Mouse (Mus musculus): ENCODE measurements around the gene 1700001L19Rik. TPM values are rescaled to one million over a fixed set of nuclear protein-coding genes. Genes with fewer than 3 reads are reported as not detected.
"Not testable (repeated sequence)": the region's sequence is repeated elsewhere in the genome, so short reads cannot be mapped to it uniquely, and the experiment has no call there.

1700001L19Rik gene
- not detected in 2 replicates for total RNA-seq (2015; ENCODE audit: low replicate concordance)
- not detected in 2 replicates for total RNA-seq (2017; ENCODE audit: low replicate concordance)

GRCm38 (mm10) chr13:68597199-68597598, at the start of gene 1700001L19Rik:
Gene 1700001L19Rik (plus strand): TSS chr13:68597421.
- ATAC-seq (replicated peaks; ENCODE audit: low FRiP score, poor library complexity, severe bottlenecking) = no peak

GRCm38 (mm10) chr13:68553391-68553790, 43.8 kb upstream of the 1700001L19Rik start:
- ATAC-seq (replicated peaks; ENCODE audit: low FRiP score, poor library complexity, severe bottlenecking) = not testable (repeated sequence)

- no peak for ATAC-seq (replicated peaks; ENCODE audit: low FRiP score, poor library complexity, severe bottlenecking)
These were observed 29.1 kb upstream of the 1700001L19Rik start for GRCm38 (mm10) chr13:68568110-68568509.

GRCm38 (mm10) chr13:68568548-68568947, 28.7 kb upstream of the 1700001L19Rik start:
- ATAC-seq (replicated peaks; ENCODE audit: low FRiP score, poor library complexity, severe bottlenecking) = no peak

- no peak for ATAC-seq (replicated peaks; ENCODE audit: low FRiP score, poor library complexity, severe bottlenecking)
These were observed 27.5 kb upstream of the 1700001L19Rik start for GRCm38 (mm10) chr13:68569589-68570336.

- ATAC-seq (replicated peaks; ENCODE audit: low FRiP score, poor library complexity, severe bottlenecking) = no peak
These were observed 25.0 kb upstream of the 1700001L19Rik start for GRCm38 (mm10) chr13:68572247-68572646.

GRCm38 (mm10) chr13:68572966-68573913, 24.0 kb upstream of the 1700001L19Rik start:
- no peak for ATAC-seq (replicated peaks; ENCODE audit: low FRiP score, poor library complexity, severe bottlenecking)

- ATAC-seq (replicated peaks; ENCODE audit: low FRiP score, poor library complexity, severe bottlenecking) = no peak
These were observed 22.8 kb upstream of the 1700001L19Rik start for GRCm38 (mm10) chr13:68574398-68574797.

- no peak for ATAC-seq (replicated peaks; ENCODE audit: low FRiP score, poor library complexity, severe bottlenecking)
These were observed 19.3 kb upstream of the 1700001L19Rik start for GRCm38 (mm10) chr13:68577945-68578344.

GRCm38 (mm10) chr13:68581086-68581740, 16.0 kb upstream of the 1700001L19Rik start:
- ATAC-seq (replicated peaks; ENCODE audit: low FRiP score, poor library complexity, severe bottlenecking) = no peak

- peak; percentile 85 for ATAC-seq (replicated peaks; ENCODE audit: low FRiP score, poor library complexity, severe bottlenecking)
These were observed 15.3 kb upstream of the 1700001L19Rik start, which contains the start of the genes Mtrr and Fastkd3 for GRCm38 (mm10) chr13:68581747-68582516. Gene Mtrr (minus strand): TSS chr13:68582149. Gene Fastkd3 (plus strand): TSS chr13:68582234.

GRCm38 (mm10) chr13:68582517-68582780, 14.8 kb upstream of the 1700001L19Rik start:
- no peak for ATAC-seq (replicated peaks; ENCODE audit: low FRiP score, poor library complexity, severe bottlenecking)

GRCm38 (mm10) chr13:68583961-68584360, 13.3 kb upstream of the 1700001L19Rik start:
- ATAC-seq (replicated peaks; ENCODE audit: low FRiP score, poor library complexity, severe bottlenecking) = no peak

GRCm38 (mm10) chr13:68585441-68585840, 11.8 kb upstream of the 1700001L19Rik start:
- ATAC-seq (replicated peaks; ENCODE audit: low FRiP score, poor library complexity, severe bottlenecking) = no peak

GRCm38 (mm10) chr13:68588352-68588751, 8.9 kb upstream of the 1700001L19Rik start:
- no peak for ATAC-seq (replicated peaks; ENCODE audit: low FRiP score, poor library complexity, severe bottlenecking)

- ATAC-seq (replicated peaks; ENCODE audit: low FRiP score, poor library complexity, severe bottlenecking) = no peak
These were observed 3.4 kb upstream of the 1700001L19Rik start for GRCm38 (mm10) chr13:68593797-68594196.

- no peak; the same call in 1 of the 2 replicates for ATAC-seq (replicated peaks; ENCODE audit: low FRiP score, poor library complexity, severe bottlenecking)
These were observed 446 bp downstream of the 1700001L19Rik start for GRCm38 (mm10) chr13:68597667-68598066.

GRCm38 (mm10) chr13:68598953-68599352, 1.7 kb downstream of the 1700001L19Rik start:
- ATAC-seq (replicated peaks; ENCODE audit: low FRiP score, poor library complexity, severe bottlenecking) = no peak

- no peak for ATAC-seq (replicated peaks; ENCODE audit: low FRiP score, poor library complexity, severe bottlenecking)
These were observed 4.0 kb downstream of the 1700001L19Rik start for GRCm38 (mm10) chr13:68601184-68601583.

Data from erythroid progenitor cell, adult 5-6 weeks (primary cell).